Mouse (Mus musculus) layer of hippocampus, postnatal 10 days (tissue): ENCODE data around the gene Tshz2. TPM values are rescaled to one million over a fixed set of nuclear protein-coding genes. Genes with fewer than 3 reads are reported as not detected.

Experiments used
- DNase-seq, 2 experiments: peaks; one replicate each; pipeline ENCODE4 v3.0.0; 2021; ENCODE audit warnings: low spot score in 2 of 2
- total RNA-seq, 2 experiments: library from RNA; stranded (reverse); gene quantifications; 2 replicates each; pipeline ENCODE4 v1.2.3; 2021

Gene Tshz2
- total RNA-seq, 2 experiments from 2014 or later = 49.8 to 64.9 TPM

- no peak for DNase-seq
Measured at GRCm38 (mm10) chr2:169859078-169859855, 226.5 kb downstream of the Tshz2 start.

- no peak for DNase-seq
Measured at GRCm38 (mm10) chr2:169860895-169861294, 228.1 kb downstream of the Tshz2 start.

GRCm38 (mm10) chr2:169862701-169863100 is 229.9 kb downstream of the Tshz2 start:
- DNase-seq = no peak

- no peak for DNase-seq
Measured at GRCm38 (mm10) chr2:169869468-169869867, 236.7 kb downstream of the Tshz2 start.

GRCm38 (mm10) chr2:169870503-169870902 is 237.7 kb downstream of the Tshz2 start:
- DNase-seq = no peak

- DNase-seq = no peak
Measured at GRCm38 (mm10) chr2:169871436-169872060, 238.7 kb downstream of the Tshz2 start.

GRCm38 (mm10) chr2:169873442-169873841 is 240.6 kb downstream of the Tshz2 start:
- no peak for DNase-seq

- DNase-seq = no peak
Measured at GRCm38 (mm10) chr2:169887921-169888320, 255.1 kb downstream of the Tshz2 start.

GRCm38 (mm10) chr2:169892441-169893038 is 259.7 kb downstream of the Tshz2 start:
- DNase-seq = no peak

- DNase-seq = no peak
Measured at GRCm38 (mm10) chr2:169902896-169903295, 270.1 kb downstream of the Tshz2 start.

GRCm38 (mm10) chr2:169906396-169906795 is 273.6 kb downstream of the Tshz2 start:
- DNase-seq = no peak

GRCm38 (mm10) chr2:169907979-169908378 is 275.2 kb downstream of the Tshz2 start:
- DNase-seq = no peak

- no peak for DNase-seq
Measured at GRCm38 (mm10) chr2:169910606-169911005, 277.8 kb downstream of the Tshz2 start.

- DNase-seq = peak in 1 of 2 experiments; percentile 30
Measured at GRCm38 (mm10) chr2:169912826-169913225, 280.0 kb downstream of the Tshz2 start.

- peak in 1 of 2 experiments; percentile 13 for DNase-seq
Measured at GRCm38 (mm10) chr2:169914903-169915302, 282.1 kb downstream of the Tshz2 start.

- DNase-seq = no peak
Measured at GRCm38 (mm10) chr2:169915326-169915725, 282.5 kb downstream of the Tshz2 start.

- no peak for DNase-seq
Measured at GRCm38 (mm10) chr2:169919111-169919695, 286.4 kb downstream of the Tshz2 start.

GRCm38 (mm10) chr2:169924177-169924810 is 291.5 kb downstream of the Tshz2 start:
- DNase-seq = no peak

- no peak for DNase-seq
Measured at GRCm38 (mm10) chr2:169925466-169925865, 292.7 kb downstream of the Tshz2 start.

- no peak for DNase-seq
Measured at GRCm38 (mm10) chr2:169926016-169926415, 293.2 kb downstream of the Tshz2 start.

- no peak for DNase-seq
Measured at GRCm38 (mm10) chr2:169927401-169927800, 294.6 kb downstream of the Tshz2 start.
